Mouse (Mus musculus) heart, postnatal 10 days (tissue): ENCODE data around the gene Gnai2. TPM values are rescaled to one million over a fixed set of nuclear protein-coding genes. Genes with fewer than 3 reads are reported as not detected.
"Not testable (repeated sequence)": the region's sequence is repeated elsewhere in the genome, so short reads cannot be mapped to it uniquely, and the experiment has no call there.

Experiments used
- DNase-seq, 2 experiments: peaks; one replicate each; pipeline ENCODE4 v3.0.0; 2021
- intact Hi-C: fragments of 180-260 bp; cut with DNase I; formaldehyde crosslinking; loops from one replicate; pipeline ENCODE4 v1.15.1; 2025
- total RNA-seq, 2 experiments: library from RNA; stranded (reverse); gene quantifications; 2 replicates each; pipeline ENCODE4 v1.2.3; 2021

Gnai2 gene
- total RNA-seq, 2 experiments from 2014 or later: 422 to 478 TPM

DNA sequence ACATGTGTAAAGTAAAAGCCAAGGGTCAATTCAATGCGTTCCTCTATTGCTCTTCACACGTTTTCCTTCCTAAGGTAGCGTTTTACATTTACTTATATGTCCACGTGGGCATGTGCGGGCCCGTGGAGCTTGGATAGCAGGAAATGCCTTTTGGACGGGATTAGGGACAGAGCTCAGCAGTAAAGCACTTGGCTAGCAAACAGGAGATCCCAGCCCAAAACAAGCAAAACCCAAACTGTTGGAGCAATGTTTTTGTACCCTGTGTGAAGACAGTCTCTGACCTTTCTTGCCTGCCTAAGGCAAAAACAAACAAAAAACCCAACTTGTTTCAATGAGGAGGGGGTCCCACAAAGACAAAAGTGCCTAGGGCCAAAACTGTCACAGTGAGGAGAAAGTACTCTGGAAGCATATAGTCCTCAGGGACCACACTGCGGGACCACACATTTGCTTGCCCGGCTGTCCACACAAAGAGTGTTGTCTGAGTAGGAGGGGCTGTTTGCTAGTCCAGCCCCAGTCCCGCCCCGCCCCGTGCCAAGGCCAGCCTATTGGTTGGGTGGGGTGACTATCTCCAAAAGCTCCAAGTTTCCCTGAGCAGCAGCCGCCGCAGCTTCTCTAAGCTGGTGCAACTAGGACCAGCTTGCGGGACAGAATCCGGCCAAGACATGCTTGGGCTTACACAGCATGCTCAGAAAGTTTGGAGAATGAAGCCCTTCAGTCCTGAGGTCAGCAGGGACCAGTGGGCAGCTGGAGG, 58.6 kb downstream of the Gnai2 start, which contains the start of gene Hyal1:
TSS of gene Hyal1 (plus strand) at position 571 of the 751 bp plus-strand sequence.
- DNase-seq: peak; percentile 88 to 90
- intact Hi-C loops: no loop called here

DNA sequence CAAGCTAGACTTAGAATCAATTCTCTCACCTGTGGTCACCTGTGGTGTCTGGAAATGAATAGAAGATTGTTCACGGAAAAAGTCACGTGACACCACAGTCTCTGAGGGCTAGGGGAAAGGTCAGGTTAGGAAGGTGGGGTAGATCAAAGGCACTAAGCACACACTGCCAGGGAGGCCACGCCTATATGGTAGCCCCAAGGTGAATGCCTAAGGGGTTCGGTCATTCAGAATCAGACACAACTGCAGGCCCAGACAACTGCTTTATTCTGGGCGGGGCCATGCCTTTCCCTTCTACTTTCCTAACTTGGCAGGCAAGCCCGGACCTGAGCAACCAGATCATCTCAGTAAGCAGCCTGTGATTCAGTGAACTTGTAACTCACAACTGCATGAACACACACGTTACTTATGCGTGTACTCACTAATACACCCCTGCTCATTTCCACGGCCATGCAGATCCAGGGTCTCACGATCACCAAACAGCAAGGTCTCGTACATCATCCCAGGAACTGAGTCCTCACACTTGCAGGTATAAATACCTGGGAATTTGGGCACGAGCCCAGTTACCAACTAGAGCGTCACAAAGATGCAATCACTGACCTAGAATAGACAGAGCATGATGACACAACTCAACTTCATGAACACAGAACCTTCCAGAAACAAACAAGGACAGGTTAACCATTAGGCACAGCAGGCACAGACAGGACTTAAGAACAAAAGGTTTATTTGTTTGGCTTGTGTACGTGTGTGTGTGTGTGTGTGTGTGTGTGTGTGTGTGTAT, 59.4 kb downstream of the Gnai2 start:
- DNase-seq: no peak
- intact Hi-C loops: no loop called here

GRCm38 (mm10) chr9:107573774-107574173, 61.4 kb downstream of the Gnai2 start:
- intact Hi-C loops, DNase-seq: not testable (repeated sequence)

GRCm38 (mm10) chr9:107572327-107572662, 62.9 kb downstream of the Gnai2 start:
- intact Hi-C loops: no loop called here
- no peak for DNase-seq

DNA sequence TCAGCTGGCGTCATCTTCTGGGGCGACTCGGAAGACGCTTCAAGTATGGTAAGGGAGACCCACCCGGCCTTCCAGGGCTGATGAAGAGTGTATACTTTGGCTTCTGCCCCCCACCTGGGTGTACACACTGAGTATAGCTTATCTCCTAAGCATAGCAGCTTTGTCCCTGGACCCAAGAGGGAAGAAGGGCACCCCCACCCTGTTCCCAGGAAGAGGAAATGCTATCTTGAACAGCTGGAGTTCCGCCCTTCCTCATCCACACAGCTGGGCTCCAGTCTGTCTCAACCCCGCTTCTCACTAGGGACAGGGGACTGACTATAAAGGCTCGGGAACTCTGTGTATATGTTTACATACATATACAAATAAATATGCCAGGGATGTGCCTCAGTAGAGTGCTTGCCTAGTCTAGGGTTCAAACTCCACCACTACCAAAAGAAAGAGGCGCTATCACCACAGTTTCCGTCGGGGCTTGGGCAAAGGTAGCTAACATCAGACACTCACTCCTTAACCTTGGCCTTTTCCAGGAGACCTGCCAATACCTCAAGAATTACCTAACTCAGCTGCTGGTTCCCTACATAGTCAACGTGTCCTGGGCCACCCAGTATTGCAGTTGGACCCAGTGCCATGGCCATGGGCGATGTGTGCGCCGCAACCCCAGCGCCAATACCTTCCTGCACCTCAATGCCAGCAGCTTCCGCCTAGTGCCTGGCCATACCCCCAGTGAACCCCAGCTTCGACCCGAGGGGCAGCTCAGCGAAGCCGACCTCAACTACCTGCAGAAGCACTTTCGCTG, 63.4 kb downstream of the Gnai2 start:
- no peak for DNase-seq
- intact Hi-C loops: no loop called here

GRCm38 (mm10) chr9:107570845-107571244, 64.3 kb downstream of the Gnai2 start:
- DNase-seq: no peak
- intact Hi-C loops: no loop called here

- DNase-seq: no peak
- intact Hi-C loops: no loop called here
Observed at GRCm38 (mm10) chr9:107570016-107570415, 65.2 kb downstream of the Gnai2 start.

- intact Hi-C loops: no loop called here
- DNase-seq: no peak
Observed at GRCm38 (mm10) chr9:107569270-107569669, 65.9 kb downstream of the Gnai2 start.

DNA sequence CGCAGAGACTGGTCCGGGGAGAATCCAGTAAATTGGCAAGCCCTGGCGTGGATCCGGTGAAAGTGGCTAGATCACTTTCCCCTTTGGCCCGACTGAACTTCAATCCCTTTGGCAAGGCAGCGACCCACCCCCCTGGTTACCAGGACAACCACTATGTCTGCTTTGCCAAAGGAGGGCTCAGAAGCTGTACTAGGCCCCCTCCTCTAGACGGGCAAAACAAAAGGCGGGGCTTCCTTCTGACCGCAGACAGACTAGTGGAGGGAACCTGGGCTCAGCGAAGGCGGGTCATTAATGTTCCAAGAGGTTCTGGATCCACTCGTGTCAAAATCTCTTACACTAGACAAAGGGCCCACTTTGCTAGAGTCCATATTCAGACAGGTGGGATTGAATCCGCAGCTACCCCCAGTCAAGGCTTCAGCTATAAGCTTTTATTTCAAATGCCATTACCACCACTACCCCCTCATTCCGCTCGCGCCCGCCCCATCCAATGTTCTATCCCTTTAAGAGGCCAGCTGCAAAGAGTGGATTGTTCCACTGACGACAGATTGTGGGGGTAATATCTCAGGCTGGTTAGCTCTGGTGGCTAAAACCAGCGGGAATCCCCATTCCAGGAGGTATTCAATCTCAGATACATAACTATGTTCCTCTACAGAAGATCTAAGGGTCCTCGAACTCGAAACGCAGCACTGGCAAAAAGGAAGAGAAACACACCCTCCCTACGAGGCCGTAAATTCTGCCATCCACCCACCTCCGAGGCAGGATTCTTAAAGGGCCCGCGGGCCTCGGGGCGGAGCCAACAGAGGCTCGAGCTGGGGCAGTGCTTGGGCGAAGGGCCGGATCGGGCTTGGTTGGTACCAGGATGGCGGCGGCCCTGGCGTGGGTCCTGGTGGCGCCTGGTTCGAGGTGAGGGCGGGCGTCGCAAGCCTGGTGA, 66.6 kb downstream of the Gnai2 start:
- intact Hi-C loops: no loop called here
- peak; percentile 91 for DNase-seq

DNA sequence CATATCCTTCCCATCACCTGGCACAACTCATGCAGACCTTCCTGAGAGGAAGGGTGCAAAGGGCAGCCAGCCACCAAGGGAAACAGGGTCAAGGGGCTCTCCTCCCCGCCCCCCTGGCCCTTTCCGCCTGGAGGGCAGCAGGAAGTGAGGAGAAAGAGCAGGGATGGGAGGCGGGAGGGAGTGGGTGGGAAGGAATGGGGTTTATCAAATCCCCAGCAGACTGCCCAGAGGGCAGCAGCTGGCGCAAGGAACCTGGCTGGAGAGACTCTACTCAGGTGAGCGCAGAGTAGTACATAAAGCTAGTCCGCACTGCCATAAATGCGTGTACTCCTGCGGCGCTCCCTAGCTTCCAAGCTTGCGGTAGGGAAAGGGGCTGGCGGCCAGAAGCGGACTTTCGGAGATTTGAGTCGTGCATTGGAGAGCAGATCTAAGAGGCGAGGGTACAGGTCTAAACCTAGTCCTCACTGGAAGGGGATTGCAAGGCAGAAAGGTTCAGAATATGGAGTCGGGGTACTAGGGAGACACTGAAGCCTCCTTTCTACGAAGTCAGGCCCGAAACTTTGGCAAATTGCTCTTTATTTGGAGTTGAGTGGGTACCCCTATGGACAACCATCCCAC, 67.4 kb downstream of the Gnai2 start, which contains the start of gene Hyal2:
TSS of gene Hyal2 (plus strand) at position 244 of the 618 bp plus-strand sequence.
- DNase-seq: peak in 1 of 2 experiments; percentile 48
- intact Hi-C loops: no loop called here

GRCm38 (mm10) chr9:107566855-107567254, 68.3 kb downstream of the Gnai2 start:
- intact Hi-C loops: no loop called here
- DNase-seq: peak; percentile 54 to 63

- intact Hi-C loops: no loop called here
Observed at GRCm38 (mm10) chr9:107566041-107566709, 69.0 kb downstream of the Gnai2 start.

DNA sequence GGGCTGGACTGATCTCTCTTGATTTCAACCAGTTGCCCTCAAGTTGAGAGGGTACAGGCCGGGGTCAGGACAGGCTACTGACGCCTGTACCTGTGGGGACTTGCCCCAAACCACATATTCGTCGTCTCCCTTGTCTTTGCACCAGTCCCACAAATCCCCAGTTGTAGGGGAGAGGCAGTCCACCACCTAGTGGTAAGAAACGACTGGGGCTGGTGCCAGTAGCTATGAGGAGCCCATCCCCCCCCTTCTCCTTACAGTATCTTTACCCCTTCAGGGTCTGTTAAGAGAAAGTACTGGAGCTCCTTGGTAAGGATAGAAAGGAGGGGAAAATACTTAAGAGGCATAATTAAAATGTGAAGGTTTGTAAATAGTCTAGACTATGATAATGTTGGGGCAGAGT, 69.6 kb downstream of the Gnai2 start:
- DNase-seq, intact Hi-C loops: not testable (repeated sequence)

More at GRCm38 (mm10) chr9:107566041-107566709, 69.0 kb downstream of the Gnai2 start:
- DNase-seq: peak; percentile 90 to 91

Other genes starting within 250 kb of the Gnai2 start
- gene Cacna2d2, start 235.8 kb downstream of the Gnai2 start, total RNA-seq: 10 to 100 TPM in 1 of 2 experiments, 1 to 10 TPM in 1; 7.3 to 13.2 TPM
- gene Tmem115, start 101.4 kb downstream of the Gnai2 start, total RNA-seq: 10 to 100 TPM; 25.0 to 26.5 TPM
- gene Cyb561d2, start 93.2 kb downstream of the Gnai2 start, total RNA-seq: 1 to 10 TPM; 5.5 to 6.2 TPM
- gene Nprl2, start 93.1 kb downstream of the Gnai2 start, total RNA-seq: 10 to 100 TPM; 12.9 to 16.7 TPM
- gene Zmynd10, start 88.1 kb downstream of the Gnai2 start, total RNA-seq: not detected
- 10 to 100 TPM; 28.8 to 32.0 TPM for gene Rassf1, start 83.8 kb downstream of the Gnai2 start, total RNA-seq
- 10 to 100 TPM; 25.7 to 26.8 TPM for gene Tusc2, start 72.1 kb downstream of the Gnai2 start, total RNA-seq
- 10 to 100 TPM; 47.0 to 56.0 TPM for gene Hyal2, start 67.4 kb downstream of the Gnai2 start, total RNA-seq
- gene Hyal1, start 58.4 kb downstream of the Gnai2 start, total RNA-seq: 1 to 10 TPM; 3.9 to 5.7 TPM
- gene Naa80, start 56.5 kb downstream of the Gnai2 start, total RNA-seq: 10 to 100 TPM; 13.0 to 16.2 TPM
- under 1 TPM; 0.41 to 0.79 TPM for gene Hyal3, start 54.5 kb downstream of the Gnai2 start, total RNA-seq
- gene Ifrd2, start 47.7 kb downstream of the Gnai2 start, total RNA-seq: 10 to 100 TPM; 36.9 to 40.7 TPM
- 10 to 100 TPM; 15.4 to 17.3 TPM for gene Sema3b, start 26.1 kb downstream of the Gnai2 start, total RNA-seq
- 10 to 100 TPM; 20.5 to 22.6 TPM for gene Slc38a3, start 34.2 kb upstream of the Gnai2 start, total RNA-seq
- not detected for gene Gnat1, start 44.3 kb upstream of the Gnai2 start, total RNA-seq
- gene Sema3f, start 75.1 kb upstream of the Gnai2 start, total RNA-seq: 10 to 100 TPM; 19.4 to 22.2 TPM
- gene Rbm5, start 135.6 kb upstream of the Gnai2 start, total RNA-seq: 10 to 100 TPM; 57.8 to 66.6 TPM
- gene Rbm6, start 237.9 kb upstream of the Gnai2 start, total RNA-seq: 10 to 100 TPM; 34.6 to 38.3 TPM